12 mouse cellular contexts compared by ENCODE assay signal in genomic region chr11:107584660-107585451, GRCm38 (mm10). TPM values are rescaled to one million over a fixed set of nuclear protein-coding genes. Genes with fewer than 3 reads are reported as not detected.
A peak's percentile ranks its signal among the peaks of the same experiment; 100 is the strongest.
DNase-seq lines count a peak whose midpoint lies in the region; ATAC-seq and TF ChIP-seq lines count a peak whose summit lies in the region.
"Had no signal": no experiment of that assay in that cellular context is flagged by ENCODE, and none has a peak within 500 bp of the region (broad histone marks: within the 10 kb centered on the region; RNA-seq: fewer than 3 reads in every experiment).

No protein-coding gene starts in this region.

- ATAC-seq in hindbrain, postnatal 0 days, result no peak
- ATAC-seq in hindbrain, embryonic 11.5 days (ENCODE audit: low FRiP score), result no peak
- ATAC-seq in Patski, result peak; percentile 21
- ATAC-seq: hindbrain, embryonic 16.5 days; midbrain, embryonic 13.5 days had no signal

- no peaks in the 10 kb centered on the region for H3K4me1 ChIP-seq in hindbrain, postnatal 0 days (ENCODE audit: insufficient read depth, low read length)
- H3K4me1 ChIP-seq in hindbrain, embryonic 11.5 days (replicated peaks; ENCODE audit: control insufficient read depth, insufficient read depth, low read length), result no peaks in the 10 kb centered on the region

- H3K4me2 ChIP-seq in hindbrain, postnatal 0 days (ENCODE audit: low read depth, low read length), result no peak overlapping the region
- H3K4me2 ChIP-seq in hindbrain, embryonic 11.5 days (replicated peaks; ENCODE audit: low read depth, low read length), result no peak overlapping the region
- H3K4me2 ChIP-seq: midbrain, embryonic 13.5 days had no signal

- H3K27me3 ChIP-seq in hindbrain, postnatal 0 days (ENCODE audit: insufficient read depth, low read length), result no peaks in the 10 kb centered on the region
- H3K27me3 ChIP-seq in hindbrain, embryonic 11.5 days (ENCODE audit: control insufficient read depth, insufficient read depth, low read length), result no peaks in the 10 kb centered on the region
- no peaks in the 10 kb centered on the region for H3K27me3 ChIP-seq in Patski
- H3K27me3 ChIP-seq: midbrain, embryonic 13.5 days had no signal

- no peak overlapping the region for H3K9ac ChIP-seq in hindbrain, postnatal 0 days (replicated peaks; ENCODE audit: low read length)
- no peak overlapping the region for H3K9ac ChIP-seq in hindbrain, embryonic 11.5 days (ENCODE audit: low read depth, low read length)
- H3K9ac ChIP-seq: liver, embryonic 14.5 days; midbrain, embryonic 13.5 days had no signal

- H3K4me3 ChIP-seq in hindbrain, postnatal 0 days (ENCODE audit: low read length), result no peak overlapping the region
- H3K4me3 ChIP-seq in hindbrain, embryonic 11.5 days (ENCODE audit: low read depth, low read length), result no peak overlapping the region
- H3K4me3 ChIP-seq: midbrain, embryonic 13.5 days had no signal

- H3K9me3 ChIP-seq in hindbrain, postnatal 0 days (ENCODE audit: low read length), result no peaks in the 10 kb centered on the region
- no peaks in the 10 kb centered on the region for H3K9me3 ChIP-seq in hindbrain, embryonic 11.5 days (ENCODE audit: control insufficient read depth, low read length)
- H3K9me3 ChIP-seq: midbrain, embryonic 13.5 days had no signal

- H3K36me3 ChIP-seq in hindbrain, postnatal 0 days (ENCODE audit: insufficient read depth, low read length), result 0 out of 2 replicates have a peak, but pooled peaks cover 2% of the 10 kb centered on the region
- no peaks in the 10 kb centered on the region for H3K36me3 ChIP-seq in hindbrain, embryonic 11.5 days (ENCODE audit: control insufficient read depth, insufficient read depth, low read length)

- WGBS in hindbrain, postnatal 0 days, result 61% methylated on average over 12 of the region's 12 CpGs
- WGBS in hindbrain, embryonic 11.5 days, result 74% methylated on average over 12 of the region's 12 CpGs

- CTCF ChIA-PET in Patski (lab: Charles Lee), result interaction anchor here (1.9 kb wide), 1 partner anchor 26 kb away, joined by 4 read pairs; no protein-coding TSS in a partner anchor

- in situ Hi-C loops in Patski (cut with MboI; ENCODE audit: low pct_unique_long_range_greater_than_20kb), result no loop called here

- TF ChIP-seq CTCF in hindbrain, postnatal 0 days (IDR thresholded peaks at IDR 0.05; ENCODE audit: low read depth), result no peak
- no peak for TF ChIP-seq CTCF in Patski (IDR thresholded peaks at IDR 0.05)

- H3K27ac ChIP-seq in hindbrain, postnatal 0 days, result no peak overlapping the region
- no peak overlapping the region for H3K27ac ChIP-seq in hindbrain, embryonic 11.5 days (ENCODE audit: low read depth, low read length)
- H3K27ac ChIP-seq: liver, embryonic 14.5 days; midbrain, embryonic 13.5 days had no signal

- POLR2A ChIA-PET in Patski (lab: Charles Lee), result no interaction called here

- DNase-seq in hindbrain, postnatal 0 days (ENCODE audit: low spot score), result peak; percentile 18
- DNase-seq in hindbrain, embryonic 11.5 days (ENCODE audit: low spot score), result no peak
- peak; percentile 39 for DNase-seq in CD4-positive helper T cell, adult 2 months (ENCODE audit: low read depth, low spot score)
- no peak for DNase-seq in Patski (ENCODE audit: low read depth, low spot score)
- DNase-seq in retina, postnatal 1 day, result peak; percentile 60
- no peak for DNase-seq in right cerebral cortex, postnatal 10 days (ENCODE audit: low spot score in 2 of 2)
- no peak for DNase-seq in cerebellum, adult 11-12 months
- DNase-seq: cerebellum, adult 9-11 months; layer of hippocampus, postnatal 36 days had no signal

RNA-seq across cellular contexts. Expression of gene Helz, which starts 37.1 kb away (rescaled TPM):
- 12.8 and 18.3 TPM in 2 replicates for total RNA-seq in hindbrain, postnatal 0 days (2014; rRNA removed)
- 8.4 and 9.3 TPM in 2 replicates for polyA plus RNA-seq in hindbrain, postnatal 0 days (2015; fragmentation: Nextera tagmentation; extraction: Ambion mirVana)
- 18.8 and 22.6 TPM in 2 replicates for polyA plus RNA-seq in hindbrain, embryonic 11.5 days (2014; fragmentation: Nextera tagmentation; extraction: Ambion mirVana)
- 19.6 TPM for polyA plus RNA-seq in Patski (2021)

Comparison
In these comparisons a context has a peak if more than half of its experiments do, and no peak if none do; other contexts are left out.
1. DNase-seq: peak in hindbrain, postnatal 0 days (single experiment), CD4-positive helper T cell, adult 2 months (single experiment) and retina, postnatal 1 day (single experiment); none in hindbrain, embryonic 11.5 days (single experiment), Patski (single experiment), right cerebral cortex, postnatal 10 days (0 of 2) and cerebellum, adult 11-12 months (single experiment).